Mouse (Mus musculus): ENCODE measurements around the gene Zbtb8os. TPM values are rescaled to one million over a fixed set of nuclear protein-coding genes. Genes with fewer than 3 reads are reported as not detected.

Gene Zbtb8os
- 10 to 100 TPM; 30.7 to 32.4 (median 31.6) TPM for total RNA-seq (2022)

GRCm38 (mm10) chr4:129335216-129336074 lies at the start of gene Zbtb8os, which contains the start of gene Rbbp4:
Gene Zbtb8os, plus strand, starts transcription at chr4:129335695.
Gene Rbbp4, minus strand, starts transcription at chr4:129335370.
- DNase-seq (ENCODE audit: low spot score in 2 of 2), result peak; percentile 95 to 97

DNA sequence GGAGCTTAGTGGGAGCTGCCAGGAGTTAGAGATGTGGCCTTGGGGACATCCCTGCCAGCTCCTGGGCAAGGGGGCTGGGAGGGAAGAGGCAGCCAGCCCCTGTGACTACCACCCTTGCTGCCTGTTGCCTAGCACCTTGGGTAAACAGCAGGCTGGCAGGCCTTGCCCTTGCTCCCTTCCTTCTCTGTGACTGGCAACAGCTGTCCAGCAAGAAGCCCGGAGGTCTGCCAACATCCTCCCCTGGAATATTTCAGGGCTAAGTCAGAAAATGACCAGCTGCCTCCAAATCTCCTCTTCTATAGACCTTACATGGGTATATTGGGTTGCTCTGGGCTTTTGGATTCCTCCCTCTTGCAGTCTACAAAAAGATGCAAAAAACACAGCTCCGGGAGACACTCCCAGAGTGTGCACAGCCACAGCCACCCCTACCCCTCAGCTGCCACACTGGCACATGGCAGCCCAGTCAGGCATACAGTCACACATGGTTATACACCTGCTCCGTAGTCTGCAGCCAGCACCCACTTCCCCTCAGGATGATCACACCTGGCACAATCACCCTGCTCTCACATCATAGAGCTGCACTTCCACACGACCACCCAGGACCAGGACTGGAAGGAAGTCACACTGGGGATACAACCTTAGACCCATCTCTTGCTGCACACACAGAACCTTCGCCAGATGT lies 49.4 kb upstream of the Zbtb8os start:
- DNase-seq (ENCODE audit: low spot score in 2 of 2), result no peak

DNA sequence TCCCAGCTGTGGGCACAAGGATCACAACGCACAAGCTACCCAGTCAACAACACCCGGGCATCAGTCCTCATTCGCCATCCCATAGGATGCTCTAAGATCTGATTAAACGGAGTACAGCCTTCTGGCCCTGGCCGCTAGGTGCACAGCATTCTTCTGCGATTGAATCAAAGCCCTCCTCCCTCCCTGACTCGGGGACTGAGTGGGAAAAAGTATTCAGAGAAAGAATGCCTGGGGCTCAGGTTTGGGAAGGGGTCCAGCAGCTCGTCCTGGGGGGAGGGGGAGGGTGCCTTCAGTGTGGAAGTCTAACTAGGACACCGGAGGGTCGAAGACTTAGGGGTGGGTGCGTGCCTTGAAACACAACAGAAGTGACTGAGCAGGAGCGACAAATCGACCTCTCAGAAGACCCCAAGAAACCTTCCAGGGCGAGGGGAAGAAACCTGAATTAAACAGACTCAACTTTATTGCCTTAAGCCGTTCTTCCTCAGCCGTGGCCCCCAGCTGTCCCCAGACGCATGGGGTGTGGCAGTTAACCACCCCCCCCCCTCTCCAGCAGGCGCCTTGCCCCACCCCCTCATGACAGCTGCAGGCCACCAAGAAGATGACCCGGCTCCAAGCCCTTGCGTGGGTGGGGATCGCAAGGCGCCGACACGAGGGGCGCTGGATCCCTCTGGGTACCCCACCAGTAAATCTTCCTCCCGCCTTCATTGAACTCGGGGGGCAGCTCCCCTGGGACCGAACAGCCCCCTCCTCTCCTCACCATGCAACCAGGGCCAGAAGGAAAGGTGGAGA lies 48.6 kb upstream of the Zbtb8os start:
- no peak for DNase-seq (ENCODE audit: low spot score in 2 of 2)

DNA sequence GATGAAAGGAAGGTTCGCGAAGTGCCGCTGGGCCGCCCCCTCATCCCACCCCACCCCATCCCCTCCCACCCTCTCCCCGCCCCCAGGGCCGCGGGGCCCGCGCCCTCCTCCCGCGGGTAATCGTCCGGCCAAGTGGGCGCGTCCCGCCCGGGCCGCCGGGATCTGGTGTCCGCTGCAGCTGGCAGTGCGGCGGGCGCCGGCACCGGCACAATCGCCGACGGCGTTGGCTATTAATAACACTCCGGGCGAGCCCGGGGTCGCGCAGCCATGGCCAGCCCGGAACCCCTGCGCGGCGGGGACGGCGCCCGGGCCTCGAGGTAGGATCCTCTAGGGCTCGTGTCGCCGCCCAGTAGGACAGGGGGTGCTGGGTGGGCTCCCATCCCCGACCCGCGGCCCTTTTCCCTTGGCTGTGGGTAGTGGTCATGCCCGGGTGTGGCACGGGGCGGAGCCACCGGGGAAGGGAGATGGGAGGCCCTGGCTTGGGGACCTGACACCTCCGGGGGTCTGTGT lies 48.0 kb upstream of the Zbtb8os start, which contains the start of gene Sync:
TSS of gene Sync (plus strand) at position 146 of the 510 bp plus-strand sequence.
- DNase-seq (ENCODE audit: low spot score in 2 of 2), result no peak

GRCm38 (mm10) chr4:129288067-129288466 lies 47.4 kb upstream of the Zbtb8os start:
- no peak for DNase-seq (ENCODE audit: low spot score in 2 of 2)

DNA sequence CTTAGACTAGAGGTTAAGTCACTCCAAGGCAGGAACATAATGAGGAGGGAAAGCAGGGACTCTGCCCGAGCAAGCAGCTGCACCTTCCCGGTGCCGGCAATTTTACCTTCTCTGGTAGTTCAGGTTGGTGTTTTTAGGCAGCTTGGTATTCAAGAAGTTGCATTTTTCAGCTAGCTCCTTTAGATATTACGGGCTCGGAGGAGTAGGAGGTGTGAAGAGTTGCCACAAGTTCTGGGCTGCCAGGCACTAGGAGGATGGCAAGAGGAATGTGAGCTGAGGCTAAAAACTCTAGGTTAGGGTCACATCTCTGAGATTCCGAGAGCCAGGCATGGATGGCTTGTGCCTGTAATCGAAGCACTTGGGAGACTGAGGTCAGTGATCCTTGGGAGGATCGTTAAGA lies 45.8 kb upstream of the Zbtb8os start:
- DNase-seq (ENCODE audit: low spot score in 2 of 2), result no peak

GRCm38 (mm10) chr4:129292831-129293230 lies 42.7 kb upstream of the Zbtb8os start:
- DNase-seq (ENCODE audit: low spot score in 2 of 2), result no peak

- DNase-seq (ENCODE audit: low spot score in 2 of 2), result no peak
Measured at GRCm38 (mm10) chr4:129293702-129294101, 41.8 kb upstream of the Zbtb8os start.

DNA sequence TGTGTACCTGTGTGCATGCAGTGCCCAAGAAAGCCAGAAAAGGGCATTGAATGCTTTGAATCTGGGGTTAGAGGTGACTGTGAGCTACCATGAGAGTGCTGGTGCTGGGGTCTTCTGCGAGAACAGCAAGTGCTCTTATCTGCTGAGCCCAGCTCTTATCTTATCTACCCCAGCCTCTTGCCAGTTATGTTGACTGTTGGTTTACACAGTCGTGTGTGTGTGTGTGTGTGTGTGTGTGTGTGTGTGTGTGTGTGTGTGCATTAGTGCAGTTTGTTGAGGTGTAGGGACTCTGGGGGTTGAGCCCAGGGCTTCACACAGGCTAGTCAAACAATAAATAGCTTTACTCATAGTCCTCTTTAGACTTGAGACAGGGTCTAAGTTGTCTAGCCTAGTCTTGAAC lies 40.3 kb upstream of the Zbtb8os start:
- DNase-seq (ENCODE audit: low spot score in 2 of 2), result no peak

GRCm38 (mm10) chr4:129296066-129296465 lies 39.4 kb upstream of the Zbtb8os start:
- DNase-seq (ENCODE audit: low spot score in 2 of 2), result no peak

DNA sequence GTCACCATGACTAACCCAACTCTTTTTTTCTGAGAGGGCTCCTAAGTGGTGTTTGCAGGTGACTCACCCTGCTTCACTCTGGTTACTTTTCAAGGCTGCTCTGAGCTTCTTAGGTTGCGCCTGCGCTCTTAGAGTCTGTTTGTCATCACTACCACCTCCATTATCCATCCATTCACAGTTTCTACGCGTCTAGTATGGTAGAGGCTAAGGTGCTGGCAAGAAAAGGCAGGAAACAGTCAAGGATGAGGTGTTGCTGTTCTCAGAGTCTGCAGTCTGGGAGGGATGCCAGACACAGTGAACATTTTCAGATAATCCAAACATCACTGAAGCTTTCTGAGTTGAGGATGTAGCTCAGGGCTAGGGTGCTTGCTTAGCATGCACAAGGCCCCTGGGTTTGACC lies 37.8 kb upstream of the Zbtb8os start:
- DNase-seq (ENCODE audit: low spot score in 2 of 2), result no peak

GRCm38 (mm10) chr4:129299121-129299520 lies 36.4 kb upstream of the Zbtb8os start:
- no peak for DNase-seq (ENCODE audit: low spot score in 2 of 2)

GRCm38 (mm10) chr4:129303401-129303800 lies 32.1 kb upstream of the Zbtb8os start:
- DNase-seq (ENCODE audit: low spot score in 2 of 2), result no peak

DNA sequence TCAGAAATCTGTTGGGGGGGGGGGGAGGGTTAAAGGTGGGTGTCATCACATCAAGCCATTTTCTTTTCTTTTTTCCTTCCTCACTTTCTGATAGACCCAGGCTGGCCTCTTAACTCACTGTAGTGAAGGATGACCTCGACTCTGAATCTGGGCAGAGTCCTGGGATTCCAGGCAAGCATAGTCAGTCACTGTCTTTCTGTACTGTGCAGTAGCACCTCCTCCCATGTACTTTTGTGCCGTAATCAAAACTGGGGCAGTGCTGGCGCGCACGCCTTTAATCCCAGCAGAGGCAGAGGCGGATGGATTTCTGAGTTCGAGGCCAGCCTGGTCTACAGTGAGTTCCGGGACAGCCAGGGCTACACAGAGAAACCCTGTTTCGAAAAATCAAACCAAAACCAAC lies 31.7 kb upstream of the Zbtb8os start:
- DNase-seq (ENCODE audit: low spot score in 2 of 2), result no peak

DNA sequence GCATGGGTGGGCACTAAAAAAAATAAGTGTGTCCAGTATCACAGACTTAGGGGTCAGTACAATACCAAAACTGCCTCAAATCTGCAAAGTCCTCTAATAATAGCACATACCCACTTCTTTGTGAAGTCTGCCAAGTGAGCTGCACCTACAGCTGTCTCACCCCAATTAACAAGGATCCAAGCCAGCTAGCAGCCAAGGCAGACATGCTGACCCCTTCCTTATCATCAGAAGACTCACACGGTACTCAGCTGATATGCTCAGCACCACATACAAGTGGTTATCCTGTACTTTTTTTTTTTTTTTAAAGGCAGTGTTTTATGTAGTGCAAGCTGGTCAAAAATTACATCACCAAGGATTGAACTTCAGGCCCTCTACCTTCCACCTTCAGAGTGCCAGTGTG lies 31.2 kb upstream of the Zbtb8os start:
- DNase-seq (ENCODE audit: low spot score in 2 of 2), result no peak

DNA sequence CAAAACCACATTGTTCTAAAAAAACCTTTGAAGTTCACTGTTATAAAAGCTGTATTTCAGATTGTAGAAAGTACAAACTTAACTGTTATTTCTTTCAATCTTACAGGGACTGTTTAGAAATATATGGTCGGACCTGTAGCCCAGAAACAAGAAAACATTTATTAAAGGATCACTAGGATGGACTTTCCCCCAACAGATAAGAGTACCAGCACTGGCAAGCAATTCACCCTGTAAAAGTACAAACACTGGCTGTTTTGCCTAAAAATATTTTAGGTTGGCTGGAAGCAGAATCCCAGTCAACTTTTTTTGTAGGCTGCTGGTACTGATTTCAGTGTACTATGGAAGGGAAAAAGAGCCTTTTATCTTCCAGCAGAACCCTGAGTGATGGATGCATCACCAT lies 27.6 kb upstream of the Zbtb8os start:
- DNase-seq (ENCODE audit: low spot score in 2 of 2), result no peak

- no peak for DNase-seq (ENCODE audit: low spot score in 2 of 2)
Measured at GRCm38 (mm10) chr4:129313886-129314285, 21.6 kb upstream of the Zbtb8os start.

GRCm38 (mm10) chr4:129320876-129321275 lies 14.6 kb upstream of the Zbtb8os start:
- no peak for DNase-seq (ENCODE audit: low spot score in 2 of 2)

GRCm38 (mm10) chr4:129322042-129322441 lies 13.5 kb upstream of the Zbtb8os start:
- no peak for DNase-seq (ENCODE audit: low spot score in 2 of 2)

GRCm38 (mm10) chr4:129323491-129323890 lies 12.0 kb upstream of the Zbtb8os start:
- no peak for DNase-seq (ENCODE audit: low spot score in 2 of 2)

GRCm38 (mm10) chr4:129324756-129325155 lies 10.7 kb upstream of the Zbtb8os start:
- DNase-seq (ENCODE audit: low spot score in 2 of 2), result no peak

DNA sequence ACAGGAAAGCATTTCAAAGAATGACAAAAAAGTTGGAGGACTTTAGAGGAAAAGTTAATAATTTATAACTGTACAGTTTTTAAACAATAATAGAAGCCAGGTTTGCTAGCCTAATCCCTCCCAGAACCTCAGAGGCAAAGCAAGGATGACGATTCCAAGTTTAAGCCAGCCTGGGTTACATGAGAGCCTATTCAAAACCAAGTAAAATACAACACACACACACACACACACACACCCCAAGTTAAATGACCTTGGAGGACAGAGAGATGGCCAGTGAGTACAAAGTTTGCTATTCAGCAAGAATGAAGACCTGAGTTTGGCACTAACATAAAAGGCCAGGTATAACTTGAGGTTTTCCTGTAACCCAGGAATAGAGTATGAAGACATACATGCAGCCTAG lies 9.3 kb upstream of the Zbtb8os start:
- DNase-seq (ENCODE audit: low spot score in 2 of 2), result no peak
